Mouse (Mus musculus) liver, adult 2 months (tissue): ENCODE measurements around the gene Ccpg1os.

Source experiments
- CTCF ChIP-seq: fragments of 200-500 bp; IDR thresholded peaks from 2 replicates; pipeline ENCODE4 v1.5.1; 2011; ENCODE audit warnings: low read depth, low read length, control low read depth
- POLR2A ChIP-seq: fragments of 200-500 bp; IDR thresholded peaks from 2 replicates; pipeline ENCODE4 v1.6.1; 2011; ENCODE audit warnings: low read length, control low read depth; ENCODE audit not compliant: insufficient read depth; ENCODE audit errors: extremely low read depth

- TF ChIP-seq CTCF (no peak), POLR2A (no peak)
Observed at GRCm38 (mm10) chr9:72991420-72991819, 6.2 kb upstream of the Ccpg1os start.
